Mouse (Mus musculus) mouse embryonic stem cell (cell line): ENCODE data around the gene Lrp2bp.

Source experiments
- in situ Hi-C, 2 experiments: fragments of 300-500 bp; cut with MboI; formaldehyde crosslinking; loops; 1 replicate in 1 of 2; 3 replicates in 1 of 2; pipeline ENCODE4 v1.14.3; 2019 to 2020; ENCODE audit warnings: low sequenced_read_pairs in 2 of 2, low pct_unique_long_range_greater_than_20kb in 1 of 2, mixed read lengths in 1 of 2; ENCODE audit not compliant: unreplicated experiment in 1 of 2

The Lrp2bp gene

DNA sequence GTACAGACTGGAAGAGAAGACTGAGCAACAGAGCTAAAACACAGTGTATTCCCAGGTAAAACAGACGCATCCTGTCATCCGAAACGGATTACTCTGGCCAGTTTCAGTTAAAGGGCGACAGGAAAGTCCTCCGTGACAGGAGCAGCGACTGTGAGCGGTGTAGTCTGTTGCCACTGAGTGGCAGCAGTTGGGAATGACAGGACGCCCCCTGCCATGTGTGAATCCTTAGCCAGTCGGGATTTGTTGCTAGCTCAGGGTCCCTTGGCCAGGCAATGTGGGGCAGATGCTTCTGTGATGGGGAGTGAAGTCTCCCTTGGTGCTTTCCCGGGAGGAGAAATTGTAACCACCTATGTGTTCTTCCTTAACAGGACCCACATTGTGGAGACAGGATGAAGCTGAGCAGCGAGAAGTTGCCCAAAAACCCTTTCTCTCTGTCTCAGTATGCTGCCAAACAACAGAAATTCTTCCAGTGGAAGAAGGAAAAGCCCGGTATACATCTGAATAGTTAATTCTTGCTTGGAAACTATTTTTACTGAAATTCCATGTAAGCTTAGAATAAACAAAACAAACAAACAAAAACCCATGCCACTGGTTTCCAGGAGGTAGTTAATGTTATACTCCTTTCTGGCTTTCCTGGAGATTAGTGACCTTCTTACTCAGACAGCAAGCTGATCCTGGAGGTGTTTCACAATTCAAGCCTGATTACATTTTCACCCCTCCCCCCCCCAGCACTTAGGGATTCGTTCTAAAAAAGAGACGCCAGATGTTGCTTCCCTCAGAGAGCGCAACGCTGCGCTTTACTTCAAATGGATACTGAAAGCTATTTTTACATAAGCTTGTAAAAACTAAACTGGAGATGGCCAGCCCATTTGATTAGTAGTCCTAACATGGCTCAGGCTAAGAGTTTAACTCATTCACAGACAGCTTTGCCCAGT lies 11.9 kb downstream of the Lrp2bp start:
- in situ Hi-C loops, result no loop called here

DNA sequence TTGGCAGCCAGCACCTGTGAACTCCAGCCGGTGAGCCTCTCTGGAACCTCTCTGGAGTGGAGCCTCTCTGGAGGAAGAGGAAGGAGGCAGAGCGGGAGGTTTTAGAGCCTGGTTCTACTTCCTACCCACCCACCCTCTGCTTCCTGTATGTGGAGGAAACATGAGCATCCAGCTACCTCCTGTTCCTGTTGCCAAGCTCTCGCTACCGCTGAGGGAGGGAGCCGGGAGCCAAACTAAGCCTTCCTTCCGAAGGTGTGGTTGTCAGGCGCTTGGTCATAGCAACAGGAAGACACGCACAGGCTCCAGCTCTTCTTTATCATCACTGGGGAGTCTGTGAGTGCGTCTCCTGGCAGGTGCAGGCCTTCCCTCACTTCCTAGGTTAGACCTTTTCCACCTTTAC lies 23.1 kb downstream of the Lrp2bp start:
- in situ Hi-C loops, result no loop called here

DNA sequence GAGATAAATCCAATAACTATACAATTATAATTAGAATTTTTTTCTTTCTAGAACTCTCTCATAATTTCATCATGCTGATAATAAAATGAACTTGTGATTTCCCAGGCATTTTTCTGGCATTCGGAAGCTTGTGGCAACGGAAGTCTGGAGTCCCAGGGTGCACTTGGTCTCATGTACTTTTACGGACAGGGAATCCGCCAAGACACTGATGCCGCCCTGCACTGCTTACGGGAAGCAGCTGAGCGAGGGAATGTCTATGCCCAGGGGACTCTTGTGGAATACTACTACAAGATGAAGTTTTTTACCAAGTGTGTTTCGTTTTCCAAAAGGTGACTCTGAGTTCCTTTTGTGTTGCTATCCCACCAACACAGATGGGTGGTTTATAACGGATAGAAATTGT lies 23.7 kb downstream of the Lrp2bp start:
- in situ Hi-C loops, result no loop called here

DNA sequence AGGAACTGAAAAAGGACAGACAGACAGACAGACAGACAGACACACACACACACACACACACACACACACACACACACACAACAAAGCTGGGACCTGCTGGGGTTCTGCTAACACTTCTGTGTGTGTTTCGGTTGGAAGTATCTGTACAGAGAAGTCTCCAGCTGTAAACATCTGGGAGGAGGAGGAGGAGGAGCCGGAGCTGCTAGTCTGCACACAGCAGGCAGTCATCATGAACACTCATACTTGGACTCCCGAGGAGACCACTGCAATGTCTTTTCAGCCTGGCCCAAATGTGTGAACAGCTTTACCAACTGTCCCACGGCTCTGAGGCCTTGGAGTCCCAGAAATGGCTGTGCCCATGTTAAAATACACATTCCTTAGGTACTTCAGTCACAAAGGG lies 25.3 kb downstream of the Lrp2bp start:
- in situ Hi-C loops, result no loop called here

DNA sequence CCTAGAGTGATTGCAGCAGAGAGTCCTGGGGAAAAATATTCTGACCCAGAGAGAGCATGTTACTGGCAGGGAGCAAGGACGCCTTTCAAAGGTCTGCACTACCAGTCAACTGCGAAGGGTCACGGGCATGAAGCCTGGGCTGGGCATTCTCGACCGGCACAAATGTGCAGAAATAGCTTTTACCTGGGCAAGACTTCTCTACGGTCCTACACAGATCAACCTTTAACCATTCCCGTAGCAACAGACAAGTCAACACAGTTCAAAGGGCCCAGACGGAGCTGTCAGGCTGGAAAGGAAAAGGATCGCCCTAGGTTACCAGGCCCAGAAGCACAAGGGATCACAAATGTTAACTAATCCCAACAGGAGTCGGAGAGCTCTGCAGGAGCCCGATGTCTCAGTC lies 37.1 kb downstream of the Lrp2bp start:
- in situ Hi-C loops, result no loop called here

- in situ Hi-C loops, result loop anchor here in 1 of 2 experiments (10.0 kb wide), 1 partner anchor 55 kb away; no protein-coding TSS in a partner anchor
Observed at GRCm38 (mm10) chr8:46039666-46040065, 40.6 kb downstream of the Lrp2bp start.

DNA sequence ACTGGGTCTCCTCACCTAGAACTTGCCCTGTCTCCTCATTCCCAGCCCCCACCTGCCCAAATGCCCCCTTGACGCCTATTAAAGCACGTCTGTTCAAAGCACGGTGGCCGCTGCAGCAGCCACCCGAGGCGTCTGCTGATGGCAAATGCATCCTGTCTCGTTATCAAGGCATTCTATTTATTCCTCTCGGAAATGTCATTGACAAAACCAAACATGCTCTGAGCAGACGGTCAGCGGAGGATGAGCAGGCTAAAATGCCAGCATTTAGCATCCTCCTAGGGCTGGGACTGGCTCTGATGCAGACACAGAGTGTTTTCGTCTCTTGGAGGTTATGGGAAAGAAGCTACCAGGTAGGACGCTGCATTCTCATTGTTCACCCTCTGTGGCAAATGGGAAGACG lies 41.2 kb downstream of the Lrp2bp start:
- in situ Hi-C loops, result loop anchor here in 1 of 2 experiments (10.0 kb wide), 1 partner anchor 55 kb away; no protein-coding TSS in a partner anchor

GRCm38 (mm10) chr8:46072798-46073197 lies 73.7 kb downstream of the Lrp2bp start:
- in situ Hi-C loops, result no loop called here

- in situ Hi-C loops, result no loop called here
Observed at GRCm38 (mm10) chr8:46073540-46074140, 74.5 kb downstream of the Lrp2bp start.

DNA sequence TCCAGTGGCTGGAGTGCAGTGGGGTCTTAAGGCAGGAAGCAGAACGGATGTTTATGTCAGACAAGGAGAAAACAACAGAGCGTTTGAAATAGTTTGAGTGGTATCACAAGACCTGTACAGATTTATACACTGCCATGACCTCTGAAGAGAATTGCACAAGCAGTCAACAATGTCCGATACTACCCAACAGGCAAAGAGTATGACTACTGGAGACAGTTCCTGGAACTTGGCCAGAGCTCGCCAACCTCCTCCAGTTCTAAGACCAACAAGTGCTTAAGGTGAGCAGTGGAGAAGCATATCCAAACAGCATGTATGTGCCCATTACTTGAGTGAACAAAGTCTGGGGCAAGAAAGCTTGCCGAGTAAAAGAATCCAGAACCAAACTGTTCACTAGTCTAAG lies 76.1 kb downstream of the Lrp2bp start:
- in situ Hi-C loops, result no loop called here

DNA sequence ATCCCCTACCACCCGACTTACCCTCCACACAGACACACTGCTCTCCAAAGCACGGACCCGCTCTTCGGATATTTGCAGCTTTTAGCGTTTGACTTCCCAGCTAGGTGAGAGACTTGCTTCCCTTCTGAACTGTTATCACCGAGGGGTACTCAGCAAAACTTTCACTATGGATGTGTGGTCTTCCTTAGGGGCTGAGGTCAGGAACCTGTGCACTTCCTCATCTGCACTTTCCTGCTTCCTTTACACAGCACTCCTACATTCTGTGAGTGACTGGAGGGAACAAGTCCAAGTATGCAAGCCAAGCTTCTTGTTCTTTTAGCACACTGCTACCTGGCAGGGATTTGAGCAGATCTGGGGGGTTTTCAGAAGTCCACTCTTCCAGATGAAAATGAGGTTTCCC lies 79.8 kb downstream of the Lrp2bp start:
- in situ Hi-C loops, result no loop called here
